7 mouse cellular contexts compared by ENCODE assay signal in genomic region chr3:152783792-152784191, GRCm38 (mm10).
DNase-seq lines count a peak whose midpoint lies in the region; ATAC-seq lines count a peak whose summit lies in the region.

No protein-coding gene starts in this region.

- peak; percentile 79 for ATAC-seq in megakaryocyte, adult 5-6 weeks (ENCODE audit: poor library complexity, severe bottlenecking)

- H3K9me3 ChIP-seq in forebrain, embryonic 10.5 days = no peaks in the 10 kb centered on the region
- no peaks in the 10 kb centered on the region for H3K9me3 ChIP-seq in hindbrain, embryonic 10.5 days

- DNase-seq in MN1 (ENCODE audit: low spot score) = peak; percentile 65
- peak; percentile 85 for DNase-seq in brain, adult 2 months (ENCODE audit: low read depth, low spot score)
- peak; percentile 62 for DNase-seq in forebrain, embryonic 10.5 days (ENCODE audit: extremely low spot score, low spot score)
- DNase-seq in hindbrain, embryonic 10.5 days (ENCODE audit: low spot score) = peak; percentile 69
- peak; percentile 58 to 74 for DNase-seq in layer of hippocampus, postnatal 14 days (ENCODE audit: low spot score in 2 of 2)
- peak; percentile 48 for DNase-seq in right cerebral cortex, postnatal 25 days

- no peak overlapping the region for H3K4me3 ChIP-seq in forebrain, embryonic 10.5 days
- H3K4me3 ChIP-seq in hindbrain, embryonic 10.5 days = no peak overlapping the region

- no peaks in the 10 kb centered on the region for H3K4me1 ChIP-seq in forebrain, embryonic 10.5 days
- no peaks in the 10 kb centered on the region for H3K4me1 ChIP-seq in hindbrain, embryonic 10.5 days (replicated peaks)

- no peaks in the 10 kb centered on the region for H3K27me3 ChIP-seq in forebrain, embryonic 10.5 days (ENCODE audit: poor library complexity, severe bottlenecking)
- H3K27me3 ChIP-seq in hindbrain, embryonic 10.5 days (ENCODE audit: insufficient read depth, poor library complexity, severe bottlenecking) = no peaks in the 10 kb centered on the region

- H3K36me3 ChIP-seq in forebrain, embryonic 10.5 days (replicated peaks) = peaks cover 18% of the 10 kb centered on the region
- peaks cover 13% of the 10 kb centered on the region; the same call in 1 of the 2 replicates for H3K36me3 ChIP-seq in hindbrain, embryonic 10.5 days

- 27% methylated on average over 7 of the region's 7 CpGs for WGBS in forebrain, embryonic 10.5 days
- 26% methylated on average over 7 of the region's 7 CpGs for WGBS in hindbrain, embryonic 10.5 days

- no peak overlapping the region for H3K27ac ChIP-seq in forebrain, embryonic 10.5 days
- H3K27ac ChIP-seq in hindbrain, embryonic 10.5 days = no peak overlapping the region
